Mouse (Mus musculus) frontal cortex, adult (tissue): ENCODE data around the gene Atp5g1.
"Not testable (repeated sequence)": the region's sequence is repeated elsewhere in the genome, so short reads cannot be mapped to it uniquely, and the experiment has no call there.

Experiments
- ATAC-seq: cut with Nextera tagmentation; 2 replicates; pipeline ENCODE4 v1.9.2; 2017; ENCODE audit warnings: mild to moderate bottlenecking, moderate library complexity, mixed read lengths; ENCODE audit not compliant: low TSS enrichment

The Atp5g1 gene

GRCm38 (mm10) chr11:96075509-96076220 lies at the start of gene Atp5g1:
Atp5g1 (minus strand) TSS chr11:96075670.
- peak; percentile 97 for ATAC-seq

DNA sequence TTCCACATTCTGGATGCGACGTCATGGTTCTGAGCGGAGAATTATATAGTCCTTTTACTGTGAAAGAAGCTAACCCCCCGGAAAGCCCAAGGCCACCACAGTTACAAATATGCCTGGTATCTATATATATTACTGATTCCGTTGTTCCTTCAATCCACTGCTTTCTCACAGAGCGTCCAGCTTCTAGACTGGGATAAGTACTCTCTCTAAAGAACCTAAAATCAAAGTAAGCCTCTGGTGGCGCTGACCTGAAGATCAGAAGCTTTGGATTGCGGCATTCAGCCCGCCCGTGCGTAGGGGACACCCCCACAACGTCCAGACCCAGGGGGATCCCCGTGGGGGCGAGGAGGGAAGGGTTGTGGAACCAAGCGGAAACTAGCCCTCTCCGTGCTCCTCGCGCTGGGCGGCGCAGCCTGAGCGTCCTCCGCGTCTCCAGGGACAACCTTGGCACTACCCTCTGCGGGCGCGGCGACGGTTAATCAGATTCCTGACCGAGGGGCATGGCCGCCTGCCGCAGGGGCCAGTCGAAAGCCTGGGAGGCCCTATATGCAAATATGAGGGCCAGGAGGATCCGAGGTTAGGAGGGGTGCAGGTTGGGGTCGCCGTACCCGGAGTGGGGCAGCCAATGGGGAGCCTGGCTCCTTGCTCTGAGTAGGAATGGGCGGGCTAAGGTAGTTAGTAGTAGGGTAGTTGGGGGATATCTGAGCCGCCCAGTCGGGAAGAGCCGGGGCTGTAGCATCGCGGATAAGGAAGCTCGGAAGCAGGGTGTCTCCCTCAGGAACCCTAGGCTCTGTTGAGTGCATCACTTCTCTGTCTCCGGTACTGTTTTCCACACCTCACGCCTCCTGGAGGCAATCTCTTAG lies 48.8 kb upstream of the Atp5g1 start:
- ATAC-seq: no peak

DNA sequence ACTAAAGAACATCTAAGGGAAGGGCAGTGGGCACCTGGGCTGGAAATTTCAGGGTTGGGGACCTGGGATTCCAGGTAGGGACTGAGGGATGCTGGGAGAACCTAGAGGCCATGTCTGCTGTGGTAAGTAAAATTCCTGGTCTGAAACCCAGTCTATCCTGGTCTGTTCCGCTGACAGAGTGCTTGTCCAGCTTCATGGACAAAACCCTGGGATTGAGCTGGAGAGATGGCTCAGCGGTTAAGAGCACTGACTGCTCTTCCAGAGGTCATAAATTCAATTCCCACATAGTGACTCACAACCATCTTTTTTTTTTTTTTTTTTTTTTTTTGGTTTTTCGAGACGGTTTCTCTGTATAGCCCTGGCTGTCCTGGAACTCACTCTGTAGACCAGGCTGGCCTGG lies 47.3 kb upstream of the Atp5g1 start:
- ATAC-seq: not testable (repeated sequence)

- no peak for ATAC-seq
These were observed 43.9 kb upstream of the Atp5g1 start for GRCm38 (mm10) chr11:96119401-96119800.

- not testable (repeated sequence) for ATAC-seq
These were observed 41.5 kb upstream of the Atp5g1 start for GRCm38 (mm10) chr11:96116925-96117324.

DNA sequence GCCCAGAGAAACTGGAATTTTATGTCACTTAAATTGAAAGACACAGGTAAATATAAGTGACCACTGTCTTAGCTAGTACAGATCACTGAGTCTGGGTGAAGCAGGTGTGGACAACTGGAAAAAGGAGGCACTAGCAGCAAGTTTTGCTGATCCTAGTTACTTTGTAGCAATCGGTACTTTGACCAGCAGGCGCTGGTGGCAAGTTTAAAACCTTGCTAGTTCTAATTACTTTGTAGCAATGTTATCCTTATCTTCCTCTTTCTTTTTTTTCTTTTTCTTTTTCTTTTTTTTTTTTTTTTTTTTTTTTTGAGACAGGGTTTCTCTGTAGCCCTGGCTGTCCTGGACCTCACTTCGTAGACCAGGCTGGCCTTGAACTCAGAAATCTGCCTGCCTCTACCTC lies 40.6 kb upstream of the Atp5g1 start:
- ATAC-seq: no peak

GRCm38 (mm10) chr11:96115416-96115815 lies 39.9 kb upstream of the Atp5g1 start:
- no peak for ATAC-seq

DNA sequence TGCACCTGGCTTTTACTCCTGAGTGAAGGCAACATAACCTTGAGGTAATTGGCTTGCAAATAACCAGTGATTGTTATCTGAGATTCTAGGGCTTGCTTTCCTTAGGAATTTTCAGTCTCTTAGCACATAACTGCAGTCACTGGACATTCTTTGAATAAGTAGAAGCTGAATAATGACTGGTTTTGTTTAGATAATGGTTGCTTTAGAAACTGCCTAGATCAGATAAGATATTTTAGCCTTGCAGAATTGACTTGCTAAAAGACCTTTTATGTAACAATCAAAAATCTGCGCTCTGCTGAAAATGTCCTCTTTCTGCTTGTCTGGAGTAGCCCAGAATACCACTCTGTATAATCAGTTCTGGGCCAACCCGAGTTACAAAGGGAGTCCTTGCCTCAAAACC lies 38.6 kb upstream of the Atp5g1 start:
- ATAC-seq: no peak

- ATAC-seq: no peak
These were observed 36.3 kb upstream of the Atp5g1 start, which contains the start of gene Calcoco2 for GRCm38 (mm10) chr11:96111751-96112150. Calcoco2 (minus strand) TSS chr11:96111964.

DNA sequence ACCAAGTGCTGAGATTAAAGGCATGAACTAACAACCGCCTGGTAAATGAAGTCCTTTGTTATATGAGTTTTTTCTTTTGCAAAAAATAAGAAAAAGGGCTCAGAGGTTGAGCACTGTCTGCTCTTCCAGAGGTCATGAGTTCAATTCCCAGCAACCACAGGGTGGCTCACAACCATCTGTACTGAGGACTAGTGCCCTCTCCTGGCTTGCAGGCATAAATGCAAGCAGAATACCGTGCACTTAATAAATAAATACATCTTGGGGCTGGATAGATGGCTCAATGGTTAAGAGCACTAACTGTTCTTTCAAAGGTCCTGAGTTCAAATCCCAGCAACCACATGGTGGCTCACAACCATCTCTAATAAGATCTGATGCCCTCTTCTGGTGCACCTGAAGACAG lies 35.5 kb upstream of the Atp5g1 start:
- ATAC-seq: not testable (repeated sequence)

- ATAC-seq: no peak
These were observed 32.9 kb upstream of the Atp5g1 start for GRCm38 (mm10) chr11:96108376-96108775.

DNA sequence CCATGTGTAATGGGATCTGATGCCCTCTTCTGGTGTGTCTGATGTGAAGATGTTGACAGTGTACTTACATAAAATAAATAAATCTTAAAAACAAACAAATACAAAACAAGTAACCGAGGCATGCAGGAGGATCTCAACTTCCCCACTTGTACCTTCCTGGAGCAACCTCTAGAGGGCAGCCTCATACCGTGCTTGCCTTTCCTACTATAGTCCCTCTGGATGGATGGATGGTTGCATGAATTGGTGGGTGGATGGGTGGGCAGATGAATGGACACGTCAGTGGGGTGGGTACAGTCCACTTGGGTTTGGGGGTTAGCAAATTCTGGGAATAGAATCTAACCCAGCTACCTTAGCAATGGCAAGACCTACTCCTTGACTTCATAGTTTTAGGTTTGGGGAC lies 17.9 kb upstream of the Atp5g1 start:
- ATAC-seq: peak; percentile 50; the same call in 1 of the 2 replicates

DNA sequence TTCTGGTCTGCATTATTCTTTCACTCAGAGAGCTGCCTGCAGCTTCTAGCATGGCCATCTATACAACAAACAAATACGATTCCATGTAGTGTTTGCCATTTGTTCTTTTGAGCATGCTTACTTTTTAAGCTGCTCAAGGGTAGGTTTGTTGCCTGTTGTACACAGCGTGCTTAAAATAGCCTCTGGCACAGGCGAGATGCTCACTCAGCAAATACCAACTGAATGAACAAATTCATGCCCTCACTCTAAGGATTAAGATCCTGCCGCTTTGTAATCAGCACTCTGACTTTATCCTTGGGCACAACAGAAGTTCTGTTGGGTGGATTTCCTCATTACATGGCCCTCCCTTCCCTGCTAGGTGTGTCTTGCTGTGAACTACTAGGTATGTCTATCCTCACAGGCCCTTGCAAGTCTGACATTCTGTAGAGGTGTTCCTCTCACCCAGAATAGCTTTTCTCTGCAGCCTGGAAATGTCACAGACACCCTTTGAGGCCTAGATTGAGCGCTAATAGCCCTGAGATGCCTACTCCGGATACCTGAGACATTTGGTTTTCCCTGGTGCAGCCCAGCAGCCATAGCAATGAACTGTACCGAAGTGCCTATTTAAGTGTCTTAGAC lies 17.3 kb upstream of the Atp5g1 start:
- no peak for ATAC-seq

DNA sequence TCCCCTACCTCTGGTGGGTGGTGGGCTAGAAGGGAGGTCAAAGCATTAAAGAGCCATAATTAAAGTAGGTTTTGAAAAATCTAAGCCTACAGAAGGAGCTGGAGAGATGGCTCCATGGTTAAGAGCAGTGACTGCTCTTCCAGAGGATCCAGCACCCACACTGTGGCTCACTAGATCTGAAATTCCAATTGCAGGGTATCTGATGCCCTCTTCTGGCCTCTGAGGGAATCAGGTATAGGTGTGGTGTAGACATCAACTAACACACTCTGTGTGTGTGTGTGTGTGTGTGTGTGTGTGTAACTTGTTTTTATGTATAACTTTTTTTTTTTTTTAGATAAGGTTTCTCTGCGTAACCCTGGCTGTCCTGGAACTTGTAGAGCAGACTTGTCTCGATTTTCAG lies 15.6 kb upstream of the Atp5g1 start:
- ATAC-seq: no peak

GRCm38 (mm10) chr11:96087981-96088380 lies 12.5 kb upstream of the Atp5g1 start:
- no peak for ATAC-seq

- ATAC-seq: no peak
These were observed 7.2 kb upstream of the Atp5g1 start for GRCm38 (mm10) chr11:96082682-96083081.

GRCm38 (mm10) chr11:96080736-96081135 lies 5.3 kb upstream of the Atp5g1 start:
- ATAC-seq: no peak

GRCm38 (mm10) chr11:96076221-96077105 lies 993 bp upstream of the Atp5g1 start:
- no peak for ATAC-seq

GRCm38 (mm10) chr11:96075177-96075508 lies 327 bp downstream of the Atp5g1 start:
- peak; percentile 0; the same call in 1 of the 2 replicates for ATAC-seq

DNA sequence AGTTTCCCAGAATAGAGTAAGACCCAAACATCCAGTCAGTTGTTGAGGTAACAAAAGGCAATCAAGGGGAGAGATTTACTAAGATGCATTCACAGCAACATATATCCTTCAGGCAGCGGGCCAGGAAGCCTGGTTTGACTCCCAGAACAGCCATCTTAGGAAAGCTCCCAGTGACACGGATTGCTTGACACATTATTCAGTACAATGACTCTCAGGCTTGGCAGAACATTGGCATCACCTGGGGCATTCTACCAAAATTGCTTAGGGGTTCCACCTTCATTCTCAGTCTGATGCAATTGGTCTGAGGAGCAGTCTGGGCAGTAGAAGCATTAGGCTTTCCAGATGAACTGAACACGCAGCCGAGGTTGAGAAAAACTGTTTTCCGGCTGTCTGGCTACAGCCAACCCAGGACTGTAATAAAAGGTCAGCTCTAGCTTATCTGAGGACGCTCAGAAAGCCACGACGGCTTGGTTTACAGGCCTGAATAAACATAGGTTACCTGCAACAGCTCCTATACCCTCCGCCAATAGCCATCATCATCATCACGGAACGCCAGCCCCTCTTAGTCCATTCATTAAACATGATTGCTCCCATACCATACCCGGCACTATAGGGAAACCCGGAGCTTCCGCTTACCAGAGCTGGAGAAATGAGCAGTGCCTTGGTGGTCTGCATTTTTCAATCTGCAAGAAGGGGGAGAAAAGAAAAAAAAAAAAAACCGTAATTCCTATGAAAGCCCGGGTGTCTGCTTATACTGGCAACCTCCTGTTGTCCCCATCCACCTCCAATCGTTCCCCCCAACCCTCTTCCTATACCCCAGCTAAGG lies 906 bp downstream of the Atp5g1 start:
- ATAC-seq: no peak
